Mouse (Mus musculus) hindbrain, embryonic 12.5 days (tissue): ENCODE measurements around the gene Lsm11. TPM values are rescaled to one million over a fixed set of nuclear protein-coding genes. Genes with fewer than 3 reads are reported as not detected.

ENCODE experiments used
- ATAC-seq: fragments of 200-750 bp; cut with Nextera tagmentation; 2 replicates; pipeline ENCODE4 v1.8.0; 2017; ENCODE audit warnings: moderate TSS enrichment; ENCODE audit not compliant: low FRiP score
- H3K27ac ChIP-seq: fragments of 300-500 bp; sonication (generic); 2 replicates; pipeline ENCODE4 v1.5.1; 2016; ENCODE audit warnings: mild to moderate bottlenecking
- H3K27me3 ChIP-seq: fragments of 300-500 bp; sonication (generic); 2 replicates; pipeline ENCODE4 v1.6.1; 2016; ENCODE audit warnings: mild to moderate bottlenecking
- H3K36me3 ChIP-seq: fragments of 300-500 bp; sonication (generic); 2 replicates; pipeline ENCODE4 v1.6.1; 2016; ENCODE audit warnings: mild to moderate bottlenecking
- H3K4me1 ChIP-seq: fragments of 300-500 bp; sonication (generic); 2 replicates; pipeline ENCODE4 v1.6.1; 2016
- H3K4me2 ChIP-seq: fragments of 300-500 bp; sonication (generic); replicated peaks from 2 replicates; pipeline ENCODE4 v1.6.1; 2016; ENCODE audit warnings: mild to moderate bottlenecking
- H3K4me3 ChIP-seq: fragments of 300-500 bp; sonication (generic); 2 replicates; pipeline ENCODE4 v1.5.1; 2016; ENCODE audit warnings: mild to moderate bottlenecking
- H3K9ac ChIP-seq: fragments of 300-500 bp; sonication (generic); 2 replicates; pipeline ENCODE4 v1.6.1; 2016; ENCODE audit warnings: mild to moderate bottlenecking, moderate library complexity
- H3K9me3 ChIP-seq: fragments of 300-500 bp; sonication (generic); replicated peaks from 2 replicates; pipeline ENCODE4 v1.6.1; 2016; ENCODE audit warnings: mild to moderate bottlenecking
- whole genome bisulfite sequencing: fragments of 180-500 bp; shearing (Covaris S2); methylation state at CpG from one replicate; pipeline ENCODE4 v1.1.7; 2016; 5-methylcytosine and 5-hydroxymethylcytosine counted together
- polyA plus RNA-seq: library from polyadenylated mRNA; unstranded; fragments of >200 nt; fragmentation: Nextera tagmentation; extraction: Ambion mirVana; gene quantifications from 2 replicates; pipeline ENCODE4 v1.2.1, GENCODE M21; 2016

Gene Lsm11
- polyA plus RNA-seq, 1 experiment from 2014 or later, result 16.9 TPM

DNA sequence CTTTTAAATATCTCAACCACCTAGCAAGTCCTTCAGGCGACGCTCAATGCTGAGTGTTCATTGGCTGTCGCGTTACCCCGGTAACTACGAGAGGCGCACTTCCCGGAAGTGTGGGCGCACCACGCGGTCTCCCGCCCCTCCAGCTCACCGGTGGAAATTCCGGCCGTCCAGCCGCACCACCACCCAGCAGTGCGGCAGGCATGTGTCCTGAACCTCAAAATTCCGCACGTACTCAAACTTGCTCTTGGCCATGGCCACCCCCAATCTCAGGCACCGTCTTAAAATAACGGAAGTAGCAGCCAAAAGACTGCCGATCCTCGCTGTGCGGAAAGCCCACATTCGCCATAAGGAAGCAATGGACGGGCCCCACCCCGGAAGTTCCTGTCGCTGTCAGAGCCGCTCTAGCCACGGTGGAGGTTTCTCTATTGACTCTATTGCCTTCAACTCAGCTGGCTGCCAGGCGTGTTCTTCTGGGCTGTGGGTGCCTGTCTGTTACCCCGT is 10.4 kb upstream of the Lsm11 start, which contains the start of gene Thg1l:
Gene Thg1l (minus strand): TSS at position 368 of the 501 bp plus-strand sequence.
- Histone ChIP-seq H3K4me1 (0 out of 2 replicates have a peak, but pooled peaks cover 3% of the 10 kb centered on the region), H3K4me2 (peak within 1 kb of the TSS; percentile 61), H3K9me3 (no peaks in the 10 kb centered on the region), H3K36me3 (peaks cover 11% of the 10 kb centered on the region; the same call in 1 of the 2 replicates), H3K27ac (peak within 1 kb of the TSS; percentile 40; the same call in 1 of the 2 replicates), H3K9ac (peak within 1 kb of the TSS; percentile 54), H3K27me3 (no peaks in the 10 kb centered on the region), H3K4me3 (peak within 1 kb of the TSS; percentile 63)
- ATAC-seq, result peak; percentile 99
- WGBS, result under 1% methylated on average over 32 of the region's 32 CpGs

DNA sequence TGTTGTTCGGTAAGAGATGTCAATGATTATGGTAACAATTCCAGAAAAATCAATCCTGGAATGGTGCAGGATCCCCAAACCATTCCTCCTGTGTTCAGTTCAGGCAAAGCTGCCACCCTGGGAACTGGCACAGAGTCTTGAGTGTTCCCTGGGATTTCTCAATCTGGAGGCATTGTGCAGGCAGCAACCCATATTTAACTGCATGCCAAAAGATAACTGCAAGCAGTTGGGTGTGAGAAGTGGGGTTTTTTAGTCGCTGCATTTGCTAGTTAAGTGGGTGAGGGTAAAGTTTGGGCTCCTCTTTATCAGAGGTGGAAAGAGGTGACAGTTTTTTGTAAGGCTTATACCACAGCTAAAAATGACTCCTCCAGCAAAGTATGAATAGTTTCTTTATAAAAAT is 2.8 kb upstream of the Lsm11 start:
- Histone ChIP-seq H3K4me2 (no peak overlapping the region), H3K4me1 (peaks cover 15% of the 10 kb centered on the region), H3K27ac (no peak overlapping the region), H3K36me3 (peaks cover 31% of the 10 kb centered on the region; the same call in 1 of the 2 replicates), H3K9ac (no peak overlapping the region), H3K9me3 (no peaks in the 10 kb centered on the region), H3K4me3 (no peak overlapping the region), H3K27me3 (no peaks in the 10 kb centered on the region)
- WGBS, result 92% methylated on average over 2 of the region's 2 CpGs
- no peak for ATAC-seq

DNA sequence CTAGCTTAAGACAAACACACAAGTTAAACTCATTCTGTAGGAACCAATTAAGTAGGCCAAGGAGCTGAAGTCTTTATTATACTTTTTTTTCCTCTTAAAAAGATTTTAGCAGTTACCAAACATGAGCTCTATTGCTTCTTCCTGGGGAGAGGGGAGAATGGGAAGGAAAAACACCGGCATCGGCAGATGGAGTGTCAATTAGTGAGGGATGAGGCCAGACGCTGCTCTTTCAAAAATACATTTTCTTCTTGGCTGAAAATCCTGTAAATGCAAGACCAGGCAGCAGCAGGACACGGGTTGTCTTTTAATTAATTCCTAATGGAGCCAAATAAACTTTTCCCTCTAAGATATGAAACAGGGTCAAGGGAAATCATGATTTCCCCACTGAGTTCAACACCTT is 2.1 kb upstream of the Lsm11 start:
- Histone ChIP-seq H3K9me3 (no peaks in the 10 kb centered on the region), H3K27ac (no peak overlapping the region), H3K4me1 (peaks cover 16% of the 10 kb centered on the region), H3K9ac (no peak overlapping the region), H3K27me3 (no peaks in the 10 kb centered on the region), H3K4me2 (no peak overlapping the region), H3K36me3 (peaks cover 29% of the 10 kb centered on the region; the same call in 1 of the 2 replicates), H3K4me3 (no peak overlapping the region)
- ATAC-seq, result no peak
- 84% methylated on average over 4 of the region's 4 CpGs for WGBS

DNA sequence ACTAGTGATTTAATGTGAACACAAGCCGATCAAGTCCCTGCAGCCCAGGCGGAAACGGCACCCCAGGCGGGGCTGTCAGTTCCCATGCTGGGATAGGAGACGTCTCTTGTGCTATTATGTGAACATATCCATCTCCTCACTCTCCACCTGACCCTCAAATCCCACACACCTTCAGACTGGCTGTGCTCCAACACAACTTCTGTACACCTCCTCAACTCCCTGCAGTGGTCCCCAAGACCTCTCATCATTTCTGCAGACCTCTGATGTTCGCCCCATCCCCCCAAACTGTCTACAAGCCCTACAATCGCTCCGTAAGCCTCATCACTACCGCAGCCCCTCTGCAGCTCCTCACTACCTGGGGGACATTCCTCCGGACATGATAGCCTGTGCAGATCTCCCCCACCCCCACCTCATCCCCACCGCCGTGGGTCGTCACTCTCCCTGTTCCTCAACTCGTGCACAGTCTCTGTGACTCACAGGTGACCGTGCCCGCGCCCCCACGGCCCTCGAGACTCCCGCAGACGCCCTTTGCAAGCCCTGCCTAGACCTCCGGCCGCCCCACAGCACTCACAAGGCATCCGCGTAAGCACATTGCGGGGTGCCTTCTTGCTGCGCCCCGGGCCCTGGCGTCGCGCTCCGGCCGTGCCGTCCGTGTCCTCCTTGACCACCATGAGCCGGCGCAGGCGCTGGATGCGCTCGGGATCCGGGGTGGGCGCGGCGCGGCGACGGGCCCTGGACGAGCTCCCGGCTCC is 668 bp downstream of the Lsm11 start:
- peak overlapping the region; percentile 75 for H3K4me3 ChIP-seq
- H3K4me1 ChIP-seq, result peaks cover 19% of the 10 kb centered on the region
- H3K9ac ChIP-seq, result peak overlapping the region; percentile 90
- peak; percentile 60 for ATAC-seq
- no peaks in the 10 kb centered on the region for H3K27me3 ChIP-seq
- peak overlapping the region; percentile 78 for H3K4me2 ChIP-seq
- H3K9me3 ChIP-seq, result no peaks in the 10 kb centered on the region
- H3K36me3 ChIP-seq, result peaks cover 10% of the 10 kb centered on the region; the same call in 1 of the 2 replicates
- WGBS, result under 1% methylated on average over 49 of the region's 49 CpGs
- H3K27ac ChIP-seq, result peak overlapping the region; percentile 83

DNA sequence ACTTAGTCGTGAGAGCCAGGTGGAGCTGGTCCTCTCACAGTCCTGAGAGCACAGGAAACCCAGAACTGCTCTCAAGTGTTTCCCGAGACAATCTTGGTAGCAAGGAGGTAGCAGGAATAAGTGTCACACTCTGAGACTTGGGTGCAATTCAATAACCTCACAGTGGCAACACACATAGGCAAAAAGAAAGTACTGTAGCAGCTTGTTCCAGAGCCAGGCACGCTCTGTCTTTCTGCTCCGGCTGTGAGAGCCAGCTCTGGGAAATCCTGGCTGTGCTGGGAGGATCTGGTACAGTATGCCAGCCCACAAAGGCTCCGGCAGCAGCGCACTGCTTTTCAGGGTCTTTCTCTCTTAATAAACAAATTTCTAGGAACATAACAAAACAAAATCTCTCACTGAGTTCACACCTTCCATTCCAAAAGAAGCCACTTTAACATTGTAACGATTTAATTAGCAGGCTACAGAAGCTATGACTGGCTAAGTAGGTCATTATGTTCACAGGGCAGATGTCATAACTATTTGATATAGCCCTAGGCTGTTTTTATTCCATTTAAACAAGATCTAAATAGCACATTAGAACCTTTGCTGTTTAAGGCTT is 1.5 kb downstream of the Lsm11 start:
- 70% methylated on average over 7 of the region's 7 CpGs for WGBS
- H3K9me3 ChIP-seq, result no peaks in the 10 kb centered on the region
- peak overlapping the region; percentile 78 for H3K4me2 ChIP-seq
- peaks cover 4% of the 10 kb centered on the region; the same call in 1 of the 2 replicates for H3K36me3 ChIP-seq
- peaks cover 19% of the 10 kb centered on the region for H3K4me1 ChIP-seq
- H3K27me3 ChIP-seq, result no peaks in the 10 kb centered on the region
- no peak overlapping the region for H3K27ac ChIP-seq
- ATAC-seq, result no peak
- peak overlapping the region; percentile 75 for H3K4me3 ChIP-seq
- peak overlapping the region; percentile 90; the same call in 1 of the 2 replicates for H3K9ac ChIP-seq

DNA sequence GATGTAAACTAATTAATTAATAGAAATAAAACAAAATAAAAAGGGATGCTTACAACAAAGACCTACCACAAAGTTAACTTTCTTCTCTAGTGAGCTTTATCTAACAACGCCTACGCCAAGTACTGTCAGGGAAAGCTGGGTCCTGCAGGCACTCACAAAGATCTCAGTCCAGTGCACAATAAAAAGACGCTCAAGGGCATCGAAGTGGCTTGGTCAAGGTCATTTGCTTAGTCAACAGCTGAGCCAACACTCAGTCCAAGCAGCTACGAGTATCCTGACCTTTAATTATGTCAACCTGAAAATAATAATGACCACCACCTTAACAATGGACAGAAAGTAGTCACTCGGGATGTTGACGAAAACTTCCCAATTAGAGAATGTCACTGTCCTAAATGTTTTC is 2.5 kb downstream of the Lsm11 start:
- Histone ChIP-seq H3K27me3 (no peaks in the 10 kb centered on the region), H3K27ac (no peak overlapping the region), H3K4me1 (peaks cover 19% of the 10 kb centered on the region), H3K36me3 (peaks cover 3% of the 10 kb centered on the region; the same call in 1 of the 2 replicates), H3K9ac (no peak overlapping the region), H3K9me3 (no peaks in the 10 kb centered on the region), H3K4me3 (no peak overlapping the region), H3K4me2 (no peak overlapping the region)
- 92% methylated on average over 7 of the region's 7 CpGs for WGBS
- no peak for ATAC-seq

DNA sequence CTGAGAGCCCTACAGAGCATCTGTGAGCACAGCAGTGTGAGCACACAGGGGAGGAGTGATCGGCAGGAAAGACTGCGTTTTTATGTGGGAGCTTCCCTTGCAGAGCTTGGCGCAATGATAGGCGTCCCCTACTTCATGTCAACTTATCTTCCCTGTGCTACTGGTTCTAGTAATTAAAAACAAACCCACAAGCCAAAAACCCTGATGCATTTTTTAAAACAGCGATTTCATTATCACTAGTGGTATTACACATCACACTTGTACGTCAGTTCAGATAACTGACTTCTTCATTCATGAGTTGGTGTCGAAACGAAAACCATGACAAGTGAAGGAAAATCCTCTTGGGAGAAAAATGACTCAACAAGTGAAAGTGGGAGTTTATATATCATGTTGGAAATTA is 5.8 kb downstream of the Lsm11 start:
- Histone ChIP-seq H3K9me3 (no peaks in the 10 kb centered on the region), H3K9ac (no peak overlapping the region), H3K27ac (no peak overlapping the region), H3K4me2 (no peak overlapping the region), H3K4me3 (no peak overlapping the region), H3K36me3 (peaks cover 32% of the 10 kb centered on the region), H3K27me3 (no peaks in the 10 kb centered on the region), H3K4me1 (peaks cover 18% of the 10 kb centered on the region)
- 95% methylated on average over 8 of the region's 8 CpGs for WGBS
- ATAC-seq, result no peak

DNA sequence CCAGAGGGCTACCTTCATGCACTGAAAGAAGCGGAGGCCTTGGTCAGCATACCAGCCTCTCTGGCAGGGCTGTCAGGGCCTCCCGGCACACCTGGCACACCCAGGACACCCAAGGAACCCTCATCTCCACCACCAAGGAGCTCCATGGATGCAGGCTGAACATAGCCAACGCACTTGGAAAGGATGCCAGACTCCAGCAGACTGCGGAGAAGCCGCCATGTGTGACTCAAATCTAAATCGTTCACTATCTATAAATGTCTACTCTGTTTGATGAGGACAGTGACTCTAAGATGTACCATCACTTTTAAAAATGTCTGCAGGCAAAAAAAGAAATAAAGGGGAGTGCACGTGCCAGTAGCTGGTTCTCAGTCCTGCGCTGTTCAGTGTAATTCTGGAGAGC is 7.3 kb downstream of the Lsm11 start:
- Histone ChIP-seq H3K4me3 (no peak overlapping the region), H3K4me2 (no peak overlapping the region), H3K9ac (no peak overlapping the region), H3K27ac (no peak overlapping the region), H3K27me3 (no peaks in the 10 kb centered on the region), H3K9me3 (no peaks in the 10 kb centered on the region), H3K4me1 (peaks cover 4% of the 10 kb centered on the region; the same call in 1 of the 2 replicates), H3K36me3 (peaks cover 46% of the 10 kb centered on the region)
- 97% methylated on average over 8 of the region's 8 CpGs for WGBS
- ATAC-seq, result no peak

DNA sequence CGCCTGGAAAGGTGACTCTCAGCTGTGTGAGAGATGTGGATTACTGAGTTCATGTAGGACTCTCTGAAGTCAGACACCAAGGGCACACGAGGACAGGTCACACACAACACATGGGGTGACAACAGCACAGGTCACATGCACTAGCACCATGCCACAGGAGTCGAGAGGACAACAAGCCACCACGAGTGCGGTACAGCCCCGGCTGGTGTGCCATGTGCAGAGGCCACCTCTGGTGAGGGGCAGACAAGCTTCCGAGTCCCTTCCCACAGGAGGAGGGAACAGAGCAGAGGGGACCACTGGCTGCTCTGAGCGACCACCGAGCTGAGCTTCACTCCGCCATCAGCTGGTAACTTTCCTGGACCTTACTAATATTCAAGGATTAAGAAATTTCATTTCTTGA is 12.0 kb downstream of the Lsm11 start:
- no peak overlapping the region for H3K4me2 ChIP-seq
- H3K4me1 ChIP-seq, result no peaks in the 10 kb centered on the region
- H3K9ac ChIP-seq, result no peak overlapping the region
- 88% methylated on average over 10 of the region's 10 CpGs for WGBS
- H3K36me3 ChIP-seq, result peaks cover 61% of the 10 kb centered on the region
- no peak overlapping the region for H3K4me3 ChIP-seq
- no peaks in the 10 kb centered on the region for H3K27me3 ChIP-seq
- H3K27ac ChIP-seq, result no peak overlapping the region
- H3K9me3 ChIP-seq, result no peaks in the 10 kb centered on the region
- ATAC-seq, result no peak

DNA sequence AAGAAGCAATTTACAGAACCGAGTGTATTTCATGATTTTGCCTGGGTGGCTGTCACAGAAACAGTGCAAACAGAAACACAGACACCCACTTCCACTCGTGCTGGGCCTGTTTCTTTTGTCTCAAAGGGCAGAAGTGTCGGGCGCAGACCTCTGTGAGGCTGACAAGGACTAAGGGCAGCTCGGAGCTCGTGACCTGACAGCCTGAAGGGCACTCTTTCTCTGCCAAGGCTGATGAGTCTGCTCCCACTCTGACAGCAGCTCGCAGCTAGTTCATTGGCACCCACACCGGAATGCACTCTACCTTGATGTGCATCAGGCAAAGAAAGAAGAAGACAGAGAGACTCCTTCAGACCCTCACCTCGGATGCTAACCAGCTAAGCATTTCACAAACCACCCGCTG is 15.2 kb downstream of the Lsm11 start:
- Histone ChIP-seq H3K27me3 (no peaks in the 10 kb centered on the region), H3K4me3 (no peak overlapping the region), H3K36me3 (peaks cover 36% of the 10 kb centered on the region), H3K9me3 (no peaks in the 10 kb centered on the region), H3K27ac (no peak overlapping the region), H3K4me2 (no peak overlapping the region), H3K9ac (no peak overlapping the region), H3K4me1 (peaks cover 7% of the 10 kb centered on the region; the same call in 1 of the 2 replicates)
- WGBS, result 86% methylated on average over 10 of the region's 10 CpGs
- no peak for ATAC-seq

DNA sequence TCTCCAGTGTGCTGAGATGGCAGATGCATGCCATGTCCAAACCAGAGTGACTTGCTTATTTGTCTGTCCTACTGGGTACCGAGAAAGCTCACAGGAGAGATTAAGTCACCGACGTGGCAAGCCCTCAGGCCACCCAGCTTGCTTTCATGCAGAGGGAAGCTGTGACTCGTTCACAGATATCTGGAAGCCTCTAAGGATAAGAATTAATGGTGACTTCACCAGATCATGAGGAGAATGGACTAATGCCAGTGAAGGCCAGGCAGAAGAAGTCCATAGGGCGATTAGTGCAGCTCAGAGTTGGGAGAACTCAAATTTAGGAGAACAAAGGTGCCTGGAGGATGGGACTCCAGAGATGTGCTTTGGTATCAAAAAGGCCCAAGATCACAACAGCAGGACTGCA is 17.3 kb downstream of the Lsm11 start:
- Histone ChIP-seq H3K9ac (no peak overlapping the region), H3K4me3 (no peak overlapping the region), H3K9me3 (no peaks in the 10 kb centered on the region), H3K4me1 (peaks cover 7% of the 10 kb centered on the region; the same call in 1 of the 2 replicates), H3K27me3 (no peaks in the 10 kb centered on the region), H3K4me2 (no peak overlapping the region), H3K27ac (no peak overlapping the region), H3K36me3 (peaks cover 15% of the 10 kb centered on the region)
- no peak for ATAC-seq
- 63% methylated on average over 5 of the region's 5 CpGs for WGBS

DNA sequence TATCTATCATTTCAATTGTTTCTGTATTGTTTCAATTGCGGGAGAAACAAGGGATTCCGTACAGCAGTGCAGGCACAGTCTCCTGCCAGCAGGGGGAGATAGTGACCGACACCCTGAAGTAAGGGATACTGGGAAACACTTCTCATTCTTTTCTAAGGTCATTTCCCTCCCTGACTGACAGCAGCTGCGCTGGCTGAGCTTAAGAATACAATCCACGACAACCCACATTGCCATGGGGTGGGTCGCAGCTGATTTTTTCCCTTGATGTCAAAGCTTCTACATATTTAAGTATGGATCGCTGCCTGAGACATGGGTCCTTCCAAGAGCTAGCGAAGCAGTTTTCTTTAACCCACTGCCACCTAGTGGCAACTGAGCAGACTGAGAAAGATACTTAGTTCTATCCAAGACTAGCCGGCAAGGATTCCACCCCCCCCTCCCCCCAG is 18.1 kb downstream of the Lsm11 start:
- Histone ChIP-seq H3K4me2 (peak overlapping the region; percentile 54), H3K4me1 (peaks cover 9% of the 10 kb centered on the region), H3K27me3 (no peaks in the 10 kb centered on the region), H3K36me3 (peaks cover 11% of the 10 kb centered on the region; the same call in 1 of the 2 replicates), H3K27ac (0 out of 2 replicates have a peak overlapping the region, but pooled peaks have one; percentile 68), H3K4me3 (peak overlapping the region; percentile 33), H3K9ac (peak overlapping the region; percentile 53; the same call in 1 of the 2 replicates), H3K9me3 (no peaks in the 10 kb centered on the region)
- ATAC-seq, result peak; percentile 82
- WGBS, result under 1% methylated on average over 9 of the region's 9 CpGs
